Mouse (Mus musculus): ENCODE measurements around the gene Sept6.

DNA sequence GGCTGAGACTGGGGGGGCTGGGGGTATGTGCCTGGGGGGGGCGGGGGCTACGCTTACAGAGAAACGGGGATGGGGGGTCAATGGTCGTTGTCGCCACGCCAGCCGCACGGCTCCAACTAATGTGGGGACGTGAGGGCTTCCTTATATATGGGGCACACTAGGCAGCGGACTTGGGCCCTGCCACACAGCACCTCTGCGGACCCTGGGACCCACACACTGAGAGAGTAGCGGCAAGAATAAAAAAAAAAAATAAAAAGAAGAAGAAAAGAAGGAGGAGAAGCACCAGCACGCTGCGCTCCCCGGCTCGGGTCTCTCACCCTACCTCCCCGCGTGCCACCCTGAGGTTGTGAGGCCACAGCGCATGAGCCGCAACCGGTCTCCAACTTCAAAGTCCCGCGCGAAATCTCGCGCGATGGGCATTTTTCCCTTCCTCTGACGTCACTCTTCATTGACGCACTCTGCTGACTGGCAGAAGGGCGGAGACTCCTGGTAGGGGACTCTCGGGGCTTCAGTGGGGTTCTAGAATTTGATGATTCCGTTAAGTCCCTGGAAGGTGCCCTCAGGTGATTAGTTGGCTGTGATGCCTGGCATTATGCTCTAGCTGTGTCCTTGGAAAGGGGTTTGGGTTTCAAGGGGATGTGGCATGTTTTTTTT lies 88.4 kb downstream of the Sept6 start:
- peak; percentile 16; the same call in 1 of the 2 replicates for TF ChIP-seq CTCF (IDR thresholded peaks at IDR 0.05)
- TF ChIP-seq EP300 (IDR thresholded peaks at IDR 0.05) = peak; percentile 58
